Mouse (Mus musculus) stomach, embryonic 15.5 days (tissue): Measurements from ENCODE around the gene Rtf2. TPM values are rescaled to one million over a fixed set of nuclear protein-coding genes. Genes with fewer than 3 reads are reported as not detected.

Experiments used
- ATAC-seq: fragments of 200-750 bp; cut with Nextera tagmentation; 2 replicates; pipeline ENCODE4 v1.8.0; 2017; ENCODE audit warnings: low read depth, moderate number of reproducible peaks, moderate TSS enrichment; ENCODE audit not compliant: insufficient read depth, low FRiP score
- H3K27ac ChIP-seq: fragments of 300-500 bp; sonication (generic); 2 replicates; pipeline ENCODE4 v1.5.1; 2015; ENCODE audit warnings: mild to moderate bottlenecking, inconsistent platforms
- H3K27me3 ChIP-seq: fragments of 300-500 bp; sonication (generic); replicated peaks from 2 replicates; pipeline ENCODE4 v1.6.1; 2015; ENCODE audit warnings: inconsistent platforms
- H3K36me3 ChIP-seq: fragments of 300-500 bp; sonication (generic); 2 replicates; pipeline ENCODE4 v1.6.1; 2015; ENCODE audit warnings: inconsistent platforms
- H3K4me1 ChIP-seq: fragments of 300-500 bp; sonication (generic); 2 replicates; pipeline ENCODE4 v1.6.1; 2015; ENCODE audit warnings: inconsistent platforms
- H3K4me2 ChIP-seq: fragments of 300-500 bp; sonication (generic); 2 replicates; pipeline ENCODE4 v1.6.1; 2015; ENCODE audit warnings: mild to moderate bottlenecking, inconsistent platforms
- H3K4me3 ChIP-seq: fragments of 300-500 bp; sonication (generic); replicated peaks from 2 replicates; pipeline ENCODE4 v1.5.1; 2015; ENCODE audit warnings: inconsistent platforms
- H3K9ac ChIP-seq: fragments of 300-500 bp; sonication (generic); 2 replicates; pipeline ENCODE4 v1.6.1; 2015; ENCODE audit warnings: inconsistent platforms
- H3K9me3 ChIP-seq: fragments of 300-500 bp; sonication (generic); 2 replicates; pipeline ENCODE4 v1.6.1; 2016; ENCODE audit warnings: inconsistent platforms
- WGBS: fragments of 180-500 bp; shearing (Covaris S2); methylation state at CpG from one replicate; pipeline ENCODE4 v1.1.7; 2015; 5-methylcytosine and 5-hydroxymethylcytosine counted together
- polyA plus RNA-seq: library from polyadenylated mRNA; unstranded; fragments of >200 nt; fragmentation: Nextera tagmentation; extraction: Ambion mirVana; gene quantifications from 2 replicates; pipeline ENCODE4 v1.2.1, GENCODE M21; 2015

Gene Rtf2
- polyA plus RNA-seq, 1 experiment from 2014 or later: 69.4 TPM

- Histone ChIP-seq H3K4me1 (peaks cover 10% of the 10 kb centered on the region), H3K9ac (no peak overlapping the region), H3K4me2 (no peak overlapping the region), H3K27ac (no peak overlapping the region), H3K36me3 (peaks cover 48% of the 10 kb centered on the region), H3K9me3 (no peaks in the 10 kb centered on the region), H3K27me3 (no peaks in the 10 kb centered on the region), H3K4me3 (no peak overlapping the region)
- ATAC-seq: no peak
- 92% methylated on average over 4 of the region's 4 CpGs for WGBS
These were observed 5.3 kb downstream of the Rtf2 start for GRCm38 (mm10) chr2:172445617-172446016.

- no peaks in the 10 kb centered on the region for H3K4me1 ChIP-seq
- H3K4me3 ChIP-seq: no peak overlapping the region
- no peaks in the 10 kb centered on the region for H3K27me3 ChIP-seq
- H3K9me3 ChIP-seq: no peaks in the 10 kb centered on the region
- 90% methylated on average over 6 of the region's 6 CpGs for WGBS
- H3K4me2 ChIP-seq: no peak overlapping the region
- peaks cover 49% of the 10 kb centered on the region for H3K36me3 ChIP-seq
- no peak for ATAC-seq
- H3K27ac ChIP-seq: no peak overlapping the region
- H3K9ac ChIP-seq: no peak overlapping the region
These were observed 7.0 kb downstream of the Rtf2 start for GRCm38 (mm10) chr2:172447317-172447716.

GRCm38 (mm10) chr2:172448329-172448728, 8.0 kb downstream of the Rtf2 start:
- Histone ChIP-seq H3K4me1 (no peaks in the 10 kb centered on the region), H3K27me3 (no peaks in the 10 kb centered on the region), H3K9ac (no peak overlapping the region), H3K4me3 (no peak overlapping the region), H3K4me2 (no peak overlapping the region), H3K27ac (no peak overlapping the region), H3K36me3 (peaks cover 57% of the 10 kb centered on the region), H3K9me3 (no peaks in the 10 kb centered on the region)
- ATAC-seq: no peak
- WGBS: 77% methylated on average over 4 of the region's 4 CpGs

- Histone ChIP-seq H3K9me3 (no peaks in the 10 kb centered on the region), H3K4me2 (no peak overlapping the region), H3K4me3 (no peak overlapping the region), H3K27ac (no peak overlapping the region), H3K36me3 (peaks cover 56% of the 10 kb centered on the region), H3K27me3 (no peaks in the 10 kb centered on the region), H3K9ac (no peak overlapping the region), H3K4me1 (no peaks in the 10 kb centered on the region)
- WGBS: 87% methylated on average over 6 of the region's 6 CpGs
- ATAC-seq: no peak
These were observed 10.3 kb downstream of the Rtf2 start for GRCm38 (mm10) chr2:172450640-172451039.

GRCm38 (mm10) chr2:172452031-172452430, 11.7 kb downstream of the Rtf2 start:
- Histone ChIP-seq H3K9me3 (no peaks in the 10 kb centered on the region), H3K27me3 (no peaks in the 10 kb centered on the region), H3K4me2 (no peak overlapping the region), H3K9ac (no peak overlapping the region), H3K27ac (no peak overlapping the region), H3K4me1 (no peaks in the 10 kb centered on the region), H3K36me3 (peaks cover 47% of the 10 kb centered on the region), H3K4me3 (no peak overlapping the region)
- ATAC-seq: no peak
- WGBS: 91% methylated on average over 4 of the region's 4 CpGs

- Histone ChIP-seq H3K9ac (no peak overlapping the region), H3K27ac (no peak overlapping the region), H3K27me3 (no peaks in the 10 kb centered on the region), H3K4me1 (no peaks in the 10 kb centered on the region), H3K9me3 (no peaks in the 10 kb centered on the region), H3K4me2 (no peak overlapping the region), H3K36me3 (peaks cover 43% of the 10 kb centered on the region), H3K4me3 (no peak overlapping the region)
- WGBS: 92% methylated on average over 10 of the region's 10 CpGs
- ATAC-seq: no peak
These were observed 12.1 kb downstream of the Rtf2 start for GRCm38 (mm10) chr2:172452458-172452857.

- no peak for ATAC-seq
- Histone ChIP-seq H3K27me3 (no peaks in the 10 kb centered on the region), H3K9ac (no peak within 1 kb of the TSS), H3K4me3 (no peak within 1 kb of the TSS), H3K4me1 (no peaks in the 10 kb centered on the region), H3K9me3 (no peaks in the 10 kb centered on the region), H3K4me2 (no peak within 1 kb of the TSS), H3K27ac (no peak within 1 kb of the TSS), H3K36me3 (peaks cover 7% of the 10 kb centered on the region; the same call in 1 of the 2 replicates)
- WGBS: 64% methylated on average over 11 of the region's 11 CpGs
These were observed 18.1 kb downstream of the Rtf2 start, which contains the start of gene Gcnt7 for GRCm38 (mm10) chr2:172458496-172458895. Gene Gcnt7 (minus strand): TSS chr2:172458596.

GRCm38 (mm10) chr2:172460647-172461046, 20.3 kb downstream of the Rtf2 start:
- H3K4me1 ChIP-seq: no peaks in the 10 kb centered on the region
- H3K4me2 ChIP-seq: no peak overlapping the region
- no peak overlapping the region for H3K9ac ChIP-seq
- H3K27me3 ChIP-seq: no peaks in the 10 kb centered on the region
- no peak overlapping the region for H3K27ac ChIP-seq
- no peaks in the 10 kb centered on the region for H3K9me3 ChIP-seq
- ATAC-seq: no peak
- peaks cover 18% of the 10 kb centered on the region; the same call in 1 of the 2 replicates for H3K36me3 ChIP-seq
- no peak overlapping the region for H3K4me3 ChIP-seq
- 81% methylated on average over 2 of the region's 2 CpGs for WGBS

- 88% methylated on average over 4 of the region's 4 CpGs for WGBS
- peaks cover 26% of the 10 kb centered on the region for H3K36me3 ChIP-seq
These were observed 22.5 kb downstream of the Rtf2 start for GRCm38 (mm10) chr2:172462813-172463212.

GRCm38 (mm10) chr2:172466427-172467132, 26.2 kb downstream of the Rtf2 start:
- no peak overlapping the region for H3K27ac ChIP-seq
- no peaks in the 10 kb centered on the region for H3K9me3 ChIP-seq
- H3K4me2 ChIP-seq: no peak overlapping the region
- no peak overlapping the region for H3K4me3 ChIP-seq
- H3K9ac ChIP-seq: no peak overlapping the region
- H3K36me3 ChIP-seq: peaks cover 40% of the 10 kb centered on the region
- ATAC-seq: no peak
- H3K27me3 ChIP-seq: no peaks in the 10 kb centered on the region
- WGBS: 95% methylated on average over 11 of the region's 11 CpGs
- no peaks in the 10 kb centered on the region for H3K4me1 ChIP-seq

More at GRCm38 (mm10) chr2:172462813-172463212, 22.5 kb downstream of the Rtf2 start:
- H3K9me3 ChIP-seq: no peaks in the 10 kb centered on the region
- H3K4me3 ChIP-seq: no peak overlapping the region
- no peak overlapping the region for H3K4me2 ChIP-seq
- H3K4me1 ChIP-seq: no peaks in the 10 kb centered on the region
- H3K27me3 ChIP-seq: no peaks in the 10 kb centered on the region
- no peak overlapping the region for H3K9ac ChIP-seq
- ATAC-seq: no peak
- H3K27ac ChIP-seq: no peak overlapping the region

- Histone ChIP-seq H3K36me3 (peaks cover 40% of the 10 kb centered on the region), H3K27ac (no peak overlapping the region), H3K27me3 (no peaks in the 10 kb centered on the region), H3K9me3 (no peaks in the 10 kb centered on the region), H3K4me1 (no peaks in the 10 kb centered on the region), H3K4me2 (no peak overlapping the region), H3K4me3 (no peak overlapping the region), H3K9ac (no peak overlapping the region)
- no peak for ATAC-seq
- WGBS: 89% methylated on average over 5 of the region's 5 CpGs
These were observed 26.9 kb downstream of the Rtf2 start for GRCm38 (mm10) chr2:172467206-172467605.

GRCm38 (mm10) chr2:172468346-172468819, 28.0 kb downstream of the Rtf2 start:
- Histone ChIP-seq H3K9ac (no peak overlapping the region), H3K27me3 (no peaks in the 10 kb centered on the region), H3K4me3 (no peak overlapping the region), H3K27ac (no peak overlapping the region), H3K4me2 (no peak overlapping the region), H3K4me1 (no peaks in the 10 kb centered on the region), H3K36me3 (peaks cover 40% of the 10 kb centered on the region), H3K9me3 (no peaks in the 10 kb centered on the region)
- WGBS: 83% methylated on average over 11 of the region's 11 CpGs
- no peak for ATAC-seq
